Mouse (Mus musculus): ENCODE measurements around the gene Trappc13. TPM values are rescaled to one million over a fixed set of nuclear protein-coding genes. Genes with fewer than 3 reads are reported as not detected.
"Not testable (repeated sequence)": the region's sequence is repeated elsewhere in the genome, so short reads cannot be mapped to it uniquely, and the experiment has no call there.

Trappc13 gene
- 76.1 and 79.7 TPM in 2 replicates for polyA plus RNA-seq (2014; fragmentation: Nextera tagmentation; extraction: Ambion mirVana)

DNA sequence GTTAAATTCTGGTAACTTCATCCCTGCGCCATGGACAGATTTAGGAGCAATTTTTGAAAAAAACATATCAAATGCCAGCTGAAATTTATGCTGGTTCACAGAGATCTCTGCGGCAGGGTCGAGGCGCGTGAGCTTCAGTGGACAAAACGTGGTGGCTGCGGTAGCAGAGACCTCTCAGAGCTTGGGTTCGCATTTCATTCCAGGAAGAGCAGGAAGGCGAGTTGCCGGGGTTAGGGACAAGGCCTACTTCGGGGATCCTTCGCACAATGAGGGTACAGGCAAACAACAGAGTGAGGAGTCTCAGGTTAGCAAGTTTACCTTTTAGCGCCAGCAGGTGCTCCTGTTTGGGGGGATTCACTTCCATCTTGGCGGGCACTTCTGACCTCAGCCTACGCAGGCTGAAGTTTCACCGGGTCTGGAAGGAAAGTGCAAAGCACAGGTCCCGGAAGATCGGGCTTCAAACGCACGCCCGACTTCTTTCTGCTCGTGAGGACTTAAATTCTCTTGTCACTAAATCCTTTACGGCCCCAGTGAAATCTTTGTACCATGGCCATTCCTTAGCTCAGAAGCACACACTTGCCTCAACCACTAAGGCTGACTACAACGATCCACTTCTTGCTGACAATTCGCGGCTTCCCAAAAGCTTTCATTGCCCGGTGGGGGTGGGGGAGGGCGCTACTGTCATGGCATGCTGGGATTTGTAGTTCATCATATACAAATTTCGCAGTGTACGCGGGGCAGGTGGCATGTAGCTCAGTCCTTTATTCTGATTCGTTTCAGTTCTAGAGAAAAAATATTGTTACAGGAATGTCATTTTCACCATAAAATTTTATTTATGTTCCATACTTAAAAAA lies at the start of gene Trappc13:
TSS of gene Trappc13 (minus strand) at position 674 of the 854 bp plus-strand sequence.
- Histone ChIP-seq H3K27ac (ENCODE audit: low read depth, low read length) (peak within 1 kb of the TSS; percentile 63), H3K9me3 (ENCODE audit: control insufficient read depth, low read length) (no peaks in the 10 kb centered on the region), H3K27me3 (ENCODE audit: control insufficient read depth, insufficient read depth, low read length) (no peaks in the 10 kb centered on the region), H3K36me3 (ENCODE audit: control insufficient read depth, insufficient read depth, low read length) (no peaks in the 10 kb centered on the region), H3K4me1 (ENCODE audit: control insufficient read depth, insufficient read depth, low read length) (peaks cover 9% of the 10 kb centered on the region; the same call in 1 of the 2 replicates), H3K9ac (ENCODE audit: low read length) (peak within 1 kb of the TSS; percentile 81), H3K4me2 (ENCODE audit: low read depth) (peak within 1 kb of the TSS; percentile 69), H3K4me3 (ENCODE audit: low read depth, low read length) (peak within 1 kb of the TSS; percentile 80)
- WGBS: under 1% methylated on average over 32 of the region's 32 CpGs
- DNase-seq (ENCODE audit: low spot score): peak; percentile 85
- peak; percentile 87 for ATAC-seq (ENCODE audit: insufficient read depth, low FRiP score, low TSS enrichment)

GRCm38 (mm10) chr13:104227478-104227877 lies 49.2 kb upstream of the Trappc13 start:
- H3K4me2 ChIP-seq (ENCODE audit: low read depth): peak overlapping the region; percentile 65
- 86% methylated on average over 3 of the region's 3 CpGs for WGBS
- no peaks in the 10 kb centered on the region for H3K9me3 ChIP-seq (ENCODE audit: control insufficient read depth, low read length)
- H3K27me3 ChIP-seq (ENCODE audit: control insufficient read depth, insufficient read depth, low read length): no peaks in the 10 kb centered on the region
- no peaks in the 10 kb centered on the region for H3K36me3 ChIP-seq (ENCODE audit: control insufficient read depth, insufficient read depth, low read length)
- DNase-seq (ENCODE audit: low spot score): no peak
- no peak for ATAC-seq (ENCODE audit: insufficient read depth, low FRiP score, low TSS enrichment)
- H3K9ac ChIP-seq (ENCODE audit: low read length): no peak overlapping the region
- peaks cover 3% of the 10 kb centered on the region; the same call in 1 of the 2 replicates for H3K4me1 ChIP-seq (ENCODE audit: control insufficient read depth, insufficient read depth, low read length)
- peak overlapping the region; percentile 82 for H3K4me3 ChIP-seq (ENCODE audit: low read depth, low read length)
- no peak overlapping the region for H3K27ac ChIP-seq (ENCODE audit: low read depth, low read length)

- DNase-seq (ENCODE audit: low spot score) (no peak), ATAC-seq (ENCODE audit: insufficient read depth, low FRiP score, low TSS enrichment) (no peak)
- Histone ChIP-seq H3K27me3 (ENCODE audit: control insufficient read depth, insufficient read depth, low read length) (no peaks in the 10 kb centered on the region), H3K36me3 (ENCODE audit: control insufficient read depth, insufficient read depth, low read length) (peaks cover 3% of the 10 kb centered on the region; the same call in 1 of the 2 replicates), H3K9ac (ENCODE audit: low read length) (no peak overlapping the region), H3K9me3 (ENCODE audit: control insufficient read depth, low read length) (no peaks in the 10 kb centered on the region), H3K4me2 (ENCODE audit: low read depth) (no peak overlapping the region), H3K4me3 (ENCODE audit: low read depth, low read length) (no peak overlapping the region), H3K4me1 (ENCODE audit: control insufficient read depth, insufficient read depth, low read length) (no peaks in the 10 kb centered on the region), H3K27ac (ENCODE audit: low read depth, low read length) (no peak overlapping the region)
- WGBS: 70% methylated on average over 1 of the region's 1 CpGs
These were observed 26.0 kb upstream of the Trappc13 start for GRCm38 (mm10) chr13:104204313-104204712.

DNA sequence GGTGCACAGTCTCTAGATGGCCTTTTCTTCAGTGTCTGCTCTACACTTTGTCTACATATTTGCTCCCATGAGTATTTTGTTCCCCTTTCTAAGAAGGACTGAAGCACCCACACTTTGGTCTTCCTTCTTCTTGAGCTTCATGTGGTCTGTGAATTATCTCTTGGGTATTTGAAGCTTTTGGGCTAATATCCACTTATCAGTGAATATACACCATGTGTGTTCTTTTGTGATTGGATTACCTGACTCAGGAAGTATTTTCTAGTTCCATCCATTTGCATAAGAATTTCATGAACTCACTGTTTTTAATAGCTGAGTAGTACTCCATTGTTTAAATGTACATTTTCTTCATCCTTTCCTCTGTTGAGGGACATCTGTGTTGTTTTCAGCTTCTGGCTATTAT lies 17.6 kb upstream of the Trappc13 start:
- H3K9ac ChIP-seq (ENCODE audit: low read length); H3K9me3 ChIP-seq (ENCODE audit: control insufficient read depth, low read length); ATAC-seq (ENCODE audit: insufficient read depth, low FRiP score, low TSS enrichment); H3K4me3 ChIP-seq (ENCODE audit: low read depth, low read length); H3K4me2 ChIP-seq (ENCODE audit: low read depth); H3K27ac ChIP-seq (ENCODE audit: low read depth, low read length); H3K36me3 ChIP-seq (ENCODE audit: control insufficient read depth, insufficient read depth, low read length); H3K27me3 ChIP-seq (ENCODE audit: control insufficient read depth, insufficient read depth, low read length); H3K4me1 ChIP-seq (ENCODE audit: control insufficient read depth, insufficient read depth, low read length); DNase-seq (ENCODE audit: low spot score): not testable (repeated sequence)

DNA sequence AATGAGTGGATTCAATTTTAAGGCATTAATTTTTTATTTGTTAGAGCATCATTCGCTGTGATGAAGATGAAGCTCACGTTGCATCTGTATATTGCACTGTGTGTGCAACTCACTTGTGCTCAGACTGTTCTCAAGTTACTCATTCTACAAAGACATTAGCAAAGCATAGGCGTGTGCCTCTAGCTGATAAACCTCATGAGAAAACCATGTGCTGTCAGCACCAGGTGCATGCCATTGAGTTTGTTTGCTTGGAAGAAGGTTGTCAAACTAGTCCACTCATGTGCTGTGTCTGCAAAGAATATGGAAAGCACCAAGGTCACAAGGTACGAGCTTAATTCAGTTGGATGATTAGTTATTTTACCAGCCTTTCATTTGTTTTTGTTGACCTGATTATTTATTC lies 9.1 kb upstream of the Trappc13 start:
- Histone ChIP-seq H3K4me2 (ENCODE audit: low read depth) (no peak overlapping the region), H3K27me3 (ENCODE audit: control insufficient read depth, insufficient read depth, low read length) (no peaks in the 10 kb centered on the region), H3K4me3 (ENCODE audit: low read depth, low read length) (no peak overlapping the region), H3K9me3 (ENCODE audit: control insufficient read depth, low read length) (no peaks in the 10 kb centered on the region), H3K9ac (ENCODE audit: low read length) (no peak overlapping the region), H3K4me1 (ENCODE audit: control insufficient read depth, insufficient read depth, low read length) (no peaks in the 10 kb centered on the region), H3K27ac (ENCODE audit: low read depth, low read length) (no peak overlapping the region), H3K36me3 (ENCODE audit: control insufficient read depth, insufficient read depth, low read length) (0 out of 2 replicates have a peak, but pooled peaks cover 4% of the 10 kb centered on the region)
- ATAC-seq (ENCODE audit: insufficient read depth, low FRiP score, low TSS enrichment): no peak
- WGBS: 86% methylated on average over 4 of the region's 4 CpGs
- DNase-seq (ENCODE audit: low spot score): no peak

DNA sequence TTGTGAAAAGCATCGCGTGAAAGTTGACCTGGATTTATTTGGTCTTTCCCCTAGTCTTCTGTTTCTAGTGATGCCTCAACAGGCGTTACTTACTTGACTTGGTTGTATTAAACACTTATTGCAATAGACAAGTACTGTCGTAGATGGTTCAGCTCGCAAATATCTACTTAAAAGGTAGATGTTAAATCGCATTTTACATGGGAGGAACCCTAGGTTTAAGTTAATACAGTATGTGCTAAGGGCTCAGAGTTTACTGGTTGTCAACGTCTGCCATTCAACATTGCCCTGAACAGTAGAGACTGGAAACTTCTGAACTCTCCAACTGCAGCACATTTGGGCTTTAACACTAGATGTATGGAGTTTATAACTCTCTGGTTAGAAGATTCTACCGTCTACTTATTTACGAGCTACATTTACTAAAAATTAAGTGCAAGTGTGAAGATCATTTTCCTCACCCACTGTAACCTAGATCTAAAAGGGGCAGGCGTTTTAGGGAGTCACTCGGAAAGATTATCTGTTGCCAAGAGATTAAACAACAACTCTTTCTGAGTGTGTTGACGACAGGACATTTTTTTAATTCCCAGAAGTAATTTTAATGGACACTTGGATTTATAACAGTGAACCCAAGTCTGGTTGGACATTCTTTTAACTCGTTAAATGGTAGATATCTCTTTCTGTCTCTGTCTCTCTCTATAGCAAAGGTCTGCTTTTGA lies 1.1 kb upstream of the Trappc13 start:
- ATAC-seq (ENCODE audit: insufficient read depth, low FRiP score, low TSS enrichment): no peak
- 23% methylated on average over 13 of the region's 13 CpGs for WGBS

DNA sequence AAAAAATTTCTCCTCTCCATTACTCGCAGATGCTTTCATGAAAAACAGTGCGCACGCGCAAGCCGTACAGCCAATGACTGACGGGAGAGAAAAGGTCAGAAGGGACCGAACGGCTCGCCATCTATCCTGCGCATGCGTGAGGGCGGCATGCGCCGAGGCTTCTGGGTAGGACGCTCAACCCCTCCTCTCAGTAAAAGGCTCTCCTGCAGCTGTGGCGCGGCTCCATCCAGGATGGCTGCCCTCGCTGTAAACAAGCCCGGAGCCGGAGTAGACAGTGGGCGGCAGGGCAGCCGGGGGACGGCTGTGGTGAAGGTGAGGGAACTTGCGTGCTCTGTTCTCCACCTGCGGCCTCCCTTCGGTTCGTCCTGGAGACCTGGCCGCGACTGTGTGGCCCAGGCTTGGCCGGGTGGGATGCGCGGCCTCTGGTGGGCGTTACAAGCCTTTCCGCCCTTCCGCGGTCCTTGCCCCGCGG lies 417 bp upstream of the Trappc13 start, which contains the start of gene Trim23:
TSS of gene Trim23 (plus strand) at position 148 of the 472 bp plus-strand sequence.
- under 1% methylated on average over 38 of the region's 38 CpGs for WGBS

More for the DNA sequence above, 1.1 kb upstream of the Trappc13 start:
- peak overlapping the region; percentile 80 for H3K4me3 ChIP-seq (ENCODE audit: low read depth, low read length)
- no peak for DNase-seq (ENCODE audit: low spot score)
- H3K9ac ChIP-seq (ENCODE audit: low read length): peak overlapping the region; percentile 80
- no peaks in the 10 kb centered on the region for H3K9me3 ChIP-seq (ENCODE audit: control insufficient read depth, low read length)
- H3K4me1 ChIP-seq (ENCODE audit: control insufficient read depth, insufficient read depth, low read length): peaks cover 9% of the 10 kb centered on the region; the same call in 1 of the 2 replicates
- H3K27ac ChIP-seq (ENCODE audit: low read depth, low read length): no peak overlapping the region; the same call in 1 of the 2 replicates
- H3K4me2 ChIP-seq (ENCODE audit: low read depth): peak overlapping the region; percentile 49
- no peaks in the 10 kb centered on the region for H3K27me3 ChIP-seq (ENCODE audit: control insufficient read depth, insufficient read depth, low read length)
- H3K36me3 ChIP-seq (ENCODE audit: control insufficient read depth, insufficient read depth, low read length): no peaks in the 10 kb centered on the region

DNA sequence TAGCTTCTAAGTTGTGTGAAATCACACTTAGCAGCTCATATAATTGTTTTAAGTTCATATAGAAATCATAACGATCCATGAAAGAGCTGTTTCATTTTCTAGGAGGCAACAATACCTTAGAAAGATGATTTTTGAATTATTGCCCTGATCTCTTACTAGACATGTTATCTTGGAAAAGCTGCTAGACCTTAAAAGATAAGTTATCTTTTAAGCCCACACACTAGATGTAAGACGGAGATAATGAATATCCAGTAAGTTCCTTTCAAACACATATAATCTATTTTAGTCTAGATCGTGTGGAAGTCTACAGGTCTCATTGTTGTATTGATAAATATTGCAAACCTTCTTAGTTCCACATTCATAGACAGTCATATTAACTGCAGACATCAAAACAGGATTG lies 1.4 kb downstream of the Trappc13 start:
- H3K4me1 ChIP-seq (ENCODE audit: control insufficient read depth, insufficient read depth, low read length): peaks cover 9% of the 10 kb centered on the region; the same call in 1 of the 2 replicates
- ATAC-seq (ENCODE audit: insufficient read depth, low FRiP score, low TSS enrichment): no peak
- DNase-seq (ENCODE audit: low spot score): no peak
- H3K4me3 ChIP-seq (ENCODE audit: low read depth, low read length): peak overlapping the region; percentile 9
- WGBS: 85% methylated on average over 3 of the region's 3 CpGs
- H3K27ac ChIP-seq (ENCODE audit: low read depth, low read length): no peak overlapping the region
- H3K9ac ChIP-seq (ENCODE audit: low read length): no peak overlapping the region
- H3K9me3 ChIP-seq (ENCODE audit: control insufficient read depth, low read length): no peaks in the 10 kb centered on the region
- H3K27me3 ChIP-seq (ENCODE audit: control insufficient read depth, insufficient read depth, low read length): no peaks in the 10 kb centered on the region
- peak overlapping the region; percentile 35 for H3K4me2 ChIP-seq (ENCODE audit: low read depth)
- no peaks in the 10 kb centered on the region for H3K36me3 ChIP-seq (ENCODE audit: control insufficient read depth, insufficient read depth, low read length)

More for the DNA sequence above, 417 bp upstream of the Trappc13 start, which contains the start of gene Trim23:
- H3K9me3 ChIP-seq (ENCODE audit: control insufficient read depth, low read length): no peaks in the 10 kb centered on the region
- H3K36me3 ChIP-seq (ENCODE audit: control insufficient read depth, insufficient read depth, low read length): no peaks in the 10 kb centered on the region
- peak within 1 kb of the TSS; percentile 81 for H3K9ac ChIP-seq (ENCODE audit: low read length)
- no peaks in the 10 kb centered on the region for H3K27me3 ChIP-seq (ENCODE audit: control insufficient read depth, insufficient read depth, low read length)
- peaks cover 9% of the 10 kb centered on the region; the same call in 1 of the 2 replicates for H3K4me1 ChIP-seq (ENCODE audit: control insufficient read depth, insufficient read depth, low read length)
- peak within 1 kb of the TSS; percentile 80 for H3K4me3 ChIP-seq (ENCODE audit: low read depth, low read length)
- DNase-seq (ENCODE audit: low spot score) (peak; percentile 98), ATAC-seq (ENCODE audit: insufficient read depth, low FRiP score, low TSS enrichment) (peak; percentile 98)
- H3K27ac ChIP-seq (ENCODE audit: low read depth, low read length): peak within 1 kb of the TSS; percentile 63
- peak within 1 kb of the TSS; percentile 69 for H3K4me2 ChIP-seq (ENCODE audit: low read depth)

Measured in neural tube, embryonic 11.5 days (tissue).